Mouse (Mus musculus) monocyte, adult 5-6 weeks (primary cell): Measurements from ENCODE around the gene Gpha2. TPM values are rescaled to one million over a fixed set of nuclear protein-coding genes. Genes with fewer than 3 reads are reported as not detected.
A peak's percentile ranks its signal among the peaks of the same experiment; 100 is the strongest.

ENCODE experiments used
- ATAC-seq: fragments of 153-309, 156-312 bp; replicated peaks from 2 replicates; pipeline ENCODE4 v1.8.0; 2017; ENCODE audit warnings: mild to moderate bottlenecking; ENCODE audit not compliant: low TSS enrichment, insufficient number of reproducible peaks, severe bottlenecking, poor library complexity, low FRiP score
- total RNA-seq: library from RNA; stranded (forward); fragments of 200-1000, 200-491, 200-594 nt; gene quantifications from 3 replicates; pipeline ENCODE4 v1.2.3, GENCODE M21; 2017

The Gpha2 gene
- total RNA-seq, 1 experiment from 2014 or later = not detected

- no peak for ATAC-seq
Observed at GRCm38 (mm10) chr19:6240136-6240535, 14.0 kb downstream of the Gpha2 start.

DNA sequence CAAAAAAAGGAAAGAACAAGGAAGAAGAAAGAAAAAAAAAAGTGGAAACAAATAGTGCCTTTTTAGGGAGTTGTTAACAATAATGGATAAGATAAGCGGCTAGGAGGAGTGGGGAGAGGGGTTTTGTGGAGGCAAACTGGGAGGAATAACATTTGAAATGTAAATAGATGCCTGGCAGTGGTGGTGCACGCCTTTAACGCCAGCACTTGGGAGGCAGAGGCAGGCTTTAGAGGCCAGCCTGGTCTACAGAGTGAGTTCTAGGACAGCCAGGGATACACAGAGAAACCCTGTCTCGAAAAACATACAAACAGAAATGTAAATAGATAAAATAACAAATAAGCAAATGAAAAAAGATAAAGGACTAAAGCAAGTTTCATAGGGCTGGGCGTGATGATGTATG is 14.5 kb downstream of the Gpha2 start:
- ATAC-seq = no peak

DNA sequence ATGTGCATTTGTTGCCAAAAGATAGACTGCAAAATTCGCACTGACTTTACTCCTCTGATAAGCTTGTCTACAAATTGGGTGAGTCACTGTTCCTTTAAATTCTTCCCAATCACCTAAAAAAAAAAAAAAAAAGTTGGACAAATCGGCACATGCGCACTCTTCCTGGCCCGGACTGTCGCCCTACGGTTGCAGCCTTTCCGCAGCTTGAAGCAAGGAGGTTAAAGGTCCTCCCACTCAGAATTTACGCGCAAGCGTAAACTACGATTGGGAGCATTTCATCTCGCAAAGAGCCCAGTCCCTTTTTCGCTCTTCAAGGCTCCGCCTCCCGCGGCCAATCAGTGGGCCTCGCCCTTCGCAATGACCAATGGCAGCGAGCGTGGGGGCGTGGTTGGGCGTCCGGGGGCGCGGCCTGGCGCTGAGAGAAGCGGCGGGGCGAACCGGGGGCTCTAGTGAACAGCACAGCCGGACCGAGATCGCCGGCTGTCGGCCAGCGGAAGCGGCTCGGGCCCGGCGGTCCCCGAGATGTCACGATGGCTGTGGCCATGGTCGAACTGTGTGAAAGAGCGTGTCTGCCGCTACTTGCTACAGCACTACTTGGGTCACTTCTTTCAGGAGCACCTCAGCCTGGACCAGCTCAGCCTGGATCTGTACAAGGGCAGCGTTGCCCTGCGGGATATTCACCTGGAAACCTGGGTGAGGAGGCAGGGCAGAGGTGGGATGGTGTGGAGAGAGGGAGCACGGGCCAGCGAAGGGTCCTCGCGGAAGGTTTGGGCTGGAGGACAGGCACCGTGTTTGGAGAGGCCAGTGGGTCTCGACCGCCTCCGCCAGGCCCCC is 15.3 kb downstream of the Gpha2 start, which contains the start of gene Atg2a:
Gene Atg2a, plus strand, starts transcription at position 395 of the 834 bp plus-strand sequence.
- ATAC-seq = peak; percentile 81

DNA sequence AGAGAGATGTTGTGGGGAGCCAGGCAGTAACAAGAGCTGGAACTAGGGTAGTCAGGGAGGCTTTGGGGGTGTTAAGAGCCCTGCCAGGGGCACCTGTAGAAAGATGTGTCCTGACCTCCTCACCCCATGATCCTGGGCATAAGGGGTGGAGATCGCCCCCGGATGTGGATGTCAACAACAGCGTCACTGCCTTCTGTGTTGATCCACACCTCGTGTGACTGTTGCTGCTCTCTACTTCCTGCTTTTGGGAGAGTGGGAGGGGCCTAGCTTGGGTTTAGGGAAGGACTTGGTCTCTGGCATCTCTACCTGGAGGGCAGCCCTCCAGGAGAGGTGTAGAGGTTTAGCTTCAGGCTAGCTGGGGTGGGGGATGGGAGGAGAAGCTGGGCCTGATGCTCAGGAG is 16.1 kb downstream of the Gpha2 start:
- ATAC-seq = peak; percentile 79

GRCm38 (mm10) chr19:6243226-6243625 is 17.0 kb downstream of the Gpha2 start:
- ATAC-seq = no peak

DNA sequence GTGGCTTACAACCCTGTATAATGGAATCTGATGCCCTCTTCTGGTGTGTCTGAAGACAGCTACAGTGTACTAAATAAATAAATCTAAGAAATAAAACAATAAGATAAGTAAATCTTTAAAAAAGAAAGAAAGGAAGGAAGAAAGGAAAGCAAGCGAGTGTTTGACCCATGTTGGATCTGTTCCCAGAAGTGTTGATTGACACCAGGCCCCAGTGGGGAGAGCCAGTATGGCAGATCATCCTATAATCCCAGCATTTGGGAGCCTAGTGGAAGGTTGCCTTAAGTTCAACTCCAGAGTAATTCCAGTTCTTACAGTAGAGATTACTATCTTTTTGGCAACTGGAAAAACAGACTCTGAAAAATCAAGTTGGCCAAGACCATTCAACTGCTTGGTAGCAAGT is 19.6 kb downstream of the Gpha2 start:
- ATAC-seq = no peak

DNA sequence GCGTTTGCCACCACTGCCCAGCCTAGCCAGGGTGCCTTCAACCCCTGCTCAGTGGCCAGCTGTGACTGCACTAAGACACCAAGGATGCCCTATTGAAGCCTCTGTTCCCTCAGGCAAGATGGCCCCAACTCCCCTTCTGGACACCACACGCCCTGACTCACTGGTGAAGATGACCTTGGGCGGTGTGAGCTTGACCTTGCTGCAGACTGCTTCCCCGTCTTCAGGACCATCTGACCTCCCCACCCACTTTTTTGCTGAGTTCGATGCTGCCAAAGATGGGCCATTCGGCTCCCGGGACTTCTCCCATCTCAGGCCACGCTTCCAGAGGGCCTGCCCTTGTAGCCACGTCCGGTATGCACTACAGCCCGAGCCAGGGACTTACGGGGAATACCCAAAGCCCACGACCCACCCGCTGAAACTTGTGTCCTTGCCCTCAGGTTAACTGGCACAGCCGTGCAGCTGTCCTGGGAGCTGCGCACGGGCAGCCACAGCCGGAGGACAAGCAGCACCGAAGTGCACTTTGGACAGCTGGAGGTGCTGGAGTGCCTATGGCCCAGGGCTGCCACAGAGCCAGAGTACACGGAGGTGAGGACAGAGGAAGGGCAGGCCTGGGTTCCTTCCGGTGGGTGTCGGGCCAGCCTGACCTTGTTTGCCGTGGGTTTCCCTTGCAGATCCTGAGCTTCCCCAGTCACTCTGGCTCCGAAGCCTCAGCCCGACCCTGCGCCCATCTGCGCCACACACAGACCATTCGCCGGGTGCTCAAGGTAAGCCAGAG is 21.5 kb downstream of the Gpha2 start:
- ATAC-seq = no peak

DNA sequence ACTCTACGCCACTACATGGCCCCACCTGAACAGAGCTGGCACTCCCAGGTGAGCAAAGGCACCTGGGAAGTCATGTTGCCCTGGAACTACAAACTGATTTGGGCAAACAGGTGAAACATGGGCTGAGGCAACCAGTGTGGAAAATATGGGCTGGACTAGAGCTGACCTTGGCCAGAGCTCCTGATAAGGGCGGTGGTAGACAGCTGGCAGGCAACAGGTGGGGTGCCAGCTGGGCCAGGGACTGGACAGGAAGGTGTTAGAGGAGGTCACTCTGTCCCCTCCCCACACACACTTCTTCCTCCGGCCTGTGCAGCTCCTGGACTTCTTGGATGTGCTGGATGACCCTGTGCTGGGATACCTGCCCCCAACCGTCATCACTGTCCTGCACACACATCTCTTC is 26.8 kb downstream of the Gpha2 start:
- no peak for ATAC-seq

DNA sequence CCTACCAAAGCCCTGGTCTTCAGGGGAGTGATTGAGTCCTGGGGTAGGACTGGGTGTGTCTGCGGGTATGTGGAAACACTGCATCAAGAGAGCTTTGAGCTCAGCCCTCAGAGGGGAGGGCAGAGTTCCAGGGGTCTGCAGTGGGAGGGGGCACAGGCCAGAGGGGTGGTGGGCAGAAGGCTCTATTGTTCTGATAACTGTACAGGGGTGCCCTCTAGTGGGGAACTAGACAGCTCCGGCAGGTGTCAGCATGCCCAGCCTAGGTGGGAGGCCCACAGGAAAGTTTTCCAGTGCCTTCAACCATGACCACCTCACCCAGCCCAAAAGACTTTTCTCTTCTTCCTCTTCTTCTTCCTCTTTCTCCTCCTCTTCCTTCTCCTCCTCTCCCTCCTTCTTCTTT is 34.2 kb downstream of the Gpha2 start:
- ATAC-seq = no peak

DNA sequence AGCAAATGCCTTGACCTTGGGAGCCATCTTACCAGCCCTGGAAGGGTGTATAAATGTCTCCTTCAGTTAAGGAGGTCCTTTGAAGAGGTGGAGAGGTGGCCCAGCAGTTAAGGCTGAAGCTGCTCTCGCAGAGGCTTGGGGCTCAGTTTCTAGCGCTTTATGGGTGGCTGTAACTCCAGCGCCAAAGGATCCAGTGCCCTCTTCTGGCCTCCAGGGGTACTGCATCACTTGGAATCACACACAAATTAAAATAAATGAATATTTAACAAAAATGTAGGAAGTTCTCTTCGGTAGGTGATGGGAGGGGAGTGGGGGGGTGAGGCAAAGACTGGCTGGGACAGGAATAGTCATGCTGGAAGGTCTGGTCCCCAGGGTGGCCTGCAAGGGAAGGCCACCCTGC is 34.8 kb downstream of the Gpha2 start:
- ATAC-seq = no peak

GRCm38 (mm10) chr19:6261379-6261778 is 35.2 kb downstream of the Gpha2 start:
- no peak for ATAC-seq

- peak; percentile 64 for ATAC-seq
Observed at GRCm38 (mm10) chr19:6262222-6262621, 36.0 kb downstream of the Gpha2 start.

GRCm38 (mm10) chr19:6262839-6263433 is 36.8 kb downstream of the Gpha2 start:
- ATAC-seq = no peak

- no peak for ATAC-seq
Observed at GRCm38 (mm10) chr19:6264200-6264599, 38.0 kb downstream of the Gpha2 start.

- no peak for ATAC-seq
Observed at GRCm38 (mm10) chr19:6264945-6265344, 38.8 kb downstream of the Gpha2 start.

GRCm38 (mm10) chr19:6265727-6266182 is 39.6 kb downstream of the Gpha2 start:
- no peak for ATAC-seq

- ATAC-seq = no peak
Observed at GRCm38 (mm10) chr19:6267306-6268169, 41.4 kb downstream of the Gpha2 start.

DNA sequence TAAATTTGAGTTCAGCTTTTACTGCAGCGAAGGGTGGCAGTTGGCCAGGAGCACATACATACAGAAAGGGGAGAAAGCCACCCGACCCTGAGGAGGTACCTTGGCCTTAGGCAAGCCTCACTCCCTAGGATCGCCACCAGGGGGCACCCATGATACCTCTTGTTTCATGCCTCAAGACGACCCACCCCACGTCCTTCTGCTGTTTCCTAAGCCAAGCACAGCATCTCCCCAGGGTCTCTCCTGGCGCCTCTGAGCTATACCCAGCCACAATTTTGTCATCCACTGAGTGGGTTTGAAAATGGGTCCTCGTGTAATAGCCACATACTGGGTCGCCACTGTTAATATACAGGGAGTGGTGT is 42.0 kb downstream of the Gpha2 start:
- ATAC-seq = peak; percentile 63
